Comparison of ENCODE assay signal across 8 mouse cellular contexts in genomic region chr11:16260764-16261578, GRCm38 (mm10). TPM values are rescaled to one million over a fixed set of nuclear protein-coding genes. Genes with fewer than 3 reads are reported as not detected.
DNase-seq lines count a peak whose midpoint lies in the region; ATAC-seq and TF ChIP-seq lines count a peak whose summit lies in the region.

No protein-coding gene starts in this region.

- peak; percentile 1 for DNase-seq in 3134 (ENCODE audit: extremely low read depth, insufficient read length, low spot score)
- peak; percentile 72 for DNase-seq in brain, embryonic 18.5 days (ENCODE audit: low read depth, low spot score)
- peak; percentile 68 to 71 for DNase-seq in kidney, postnatal 25 days
- DNase-seq in urinary bladder, postnatal 36 days (ENCODE audit: low spot score in 2 of 2), result peak; percentile 21 to 44

- no peak overlapping the region for H3K27ac ChIP-seq in embryonic fibroblast, embryonic 13.5 days (ENCODE audit: insufficient read depth, low read length)
- H3K27ac ChIP-seq in heart, embryonic 16.5 days (ENCODE audit: low read length), result no peak overlapping the region
- no peak overlapping the region for H3K27ac ChIP-seq in liver, embryonic 12.5 days
- H3K27ac ChIP-seq in neural tube, embryonic 13.5 days (replicated peaks), result peak overlapping the region; percentile 11; the same call in 1 of the 2 replicates

- H3K9me3 ChIP-seq in heart, embryonic 16.5 days (replicated peaks; ENCODE audit: control insufficient read depth, low read length), result no peaks in the 10 kb centered on the region
- H3K9me3 ChIP-seq in liver, embryonic 12.5 days (replicated peaks), result no peaks in the 10 kb centered on the region
- H3K9me3 ChIP-seq in neural tube, embryonic 13.5 days, result no peaks in the 10 kb centered on the region

- TF ChIP-seq POLR2A in embryonic fibroblast, embryonic 13.5 days (IDR thresholded peaks at IDR 0.05; ENCODE audit: low read depth, low read length), result no peak

- peak; percentile 72; the same call in 1 of the 2 replicates for TF ChIP-seq CTCF in embryonic fibroblast, embryonic 13.5 days (IDR thresholded peaks at IDR 0.05; ENCODE audit: borderline replicate concordance, insufficient read depth, low read length)

- no peaks in the 10 kb centered on the region; the same call in 1 of the 2 replicates for H3K4me1 ChIP-seq in embryonic fibroblast, embryonic 13.5 days (ENCODE audit: control insufficient read depth, insufficient read depth, low read length)
- 0 out of 2 replicates have a peak, but pooled peaks cover 3% of the 10 kb centered on the region for H3K4me1 ChIP-seq in heart, embryonic 16.5 days (ENCODE audit: control insufficient read depth, insufficient read depth, low read length)
- H3K4me1 ChIP-seq in liver, embryonic 12.5 days, result no peaks in the 10 kb centered on the region; the same call in 1 of the 2 replicates
- peaks cover 19% of the 10 kb centered on the region for H3K4me1 ChIP-seq in neural tube, embryonic 13.5 days (replicated peaks)

- 0 out of 2 replicates have a peak overlapping the region, but pooled peaks have one; percentile 47 for H3K9ac ChIP-seq in heart, embryonic 16.5 days (ENCODE audit: low read length)
- no peak overlapping the region for H3K9ac ChIP-seq in liver, embryonic 12.5 days
- peak overlapping the region; percentile 77 for H3K9ac ChIP-seq in neural tube, embryonic 13.5 days

- ATAC-seq in heart, embryonic 16.5 days (replicated peaks; ENCODE audit: extremely low read depth, insufficient read depth, low FRiP score), result 0 out of 2 replicates have a peak, but pooled peaks have one; percentile 52
- ATAC-seq in liver, embryonic 12.5 days, result peak; percentile 49; the same call in 1 of the 2 replicates
- peak; percentile 79 for ATAC-seq in neural tube, embryonic 13.5 days (ENCODE audit: low read depth)

- peak overlapping the region; percentile 73 for H3K4me2 ChIP-seq in heart, embryonic 16.5 days (ENCODE audit: low read depth, low read length)
- peak overlapping the region; percentile 53 for H3K4me2 ChIP-seq in liver, embryonic 12.5 days
- peak overlapping the region; percentile 75 for H3K4me2 ChIP-seq in neural tube, embryonic 13.5 days

- WGBS in heart, embryonic 16.5 days, result under 1% methylated on average over 40 of the region's 40 CpGs
- 1% methylated on average over 40 of the region's 40 CpGs for WGBS in liver, embryonic 12.5 days (ENCODE audit: insufficient replicate concordance)
- WGBS in neural tube, embryonic 13.5 days, result under 1% methylated on average over 40 of the region's 40 CpGs

- peak overlapping the region; percentile 22 for H3K4me3 ChIP-seq in embryonic fibroblast, embryonic 13.5 days (ENCODE audit: insufficient read depth, low read length)
- peak overlapping the region; percentile 51 for H3K4me3 ChIP-seq in heart, embryonic 16.5 days (ENCODE audit: low read length)
- H3K4me3 ChIP-seq in liver, embryonic 12.5 days, result peak overlapping the region; percentile 18
- H3K4me3 ChIP-seq in neural tube, embryonic 13.5 days, result peak overlapping the region; percentile 61

- H3K36me3 ChIP-seq in heart, embryonic 16.5 days (ENCODE audit: control insufficient read depth, insufficient read depth), result no peaks in the 10 kb centered on the region
- no peaks in the 10 kb centered on the region for H3K36me3 ChIP-seq in liver, embryonic 12.5 days
- no peaks in the 10 kb centered on the region for H3K36me3 ChIP-seq in neural tube, embryonic 13.5 days

- H3K27me3 ChIP-seq in heart, embryonic 16.5 days (ENCODE audit: control insufficient read depth, insufficient read depth, low read length), result peaks cover 39% of the 10 kb centered on the region
- H3K27me3 ChIP-seq in liver, embryonic 12.5 days (replicated peaks), result peaks cover 48% of the 10 kb centered on the region
- peaks cover 36% of the 10 kb centered on the region for H3K27me3 ChIP-seq in neural tube, embryonic 13.5 days

RNA-seq across cellular contexts. Expression of gene Vstm2a, which starts 3.4 kb away (rescaled TPM):
- polyA plus RNA-seq in embryonic fibroblast, embryonic 13.5 days (2011; ENCODE audit: insufficient read length, low read depth, missing spikeins), result 0.51 TPM in 1 of 2 replicates, not detected in the other
- 0.06 and 0.09 TPM in 2 replicates for polyA plus RNA-seq in heart, embryonic 16.5 days (2015; fragmentation: Nextera tagmentation; extraction: Ambion mirVana)
- polyA plus RNA-seq in liver, embryonic 12.5 days (2016; fragmentation: Nextera tagmentation; extraction: Ambion mirVana), result 0.07 and 0.16 TPM in 2 replicates
- polyA plus RNA-seq in neural tube, embryonic 13.5 days (2015; fragmentation: Nextera tagmentation; extraction: Ambion mirVana), result 35.4 and 37.2 TPM in 2 replicates

Comparison
In these comparisons a context has a peak if more than half of its experiments do, and no peak if none do; other contexts are left out.
1. DNase-seq: peak in every context shown above with its lines; median percentile 72 in brain, embryonic 18.5 days; 70 in kidney, postnatal 25 days; 32 in urinary bladder, postnatal 36 days; 1 in 3134.
2. RNA of gene Vstm2a, which starts 3.4 kb away (polyA plus RNA-seq): 35.4 to 37.2 TPM in neural tube, embryonic 13.5 days; 0.51 TPM in embryonic fibroblast, embryonic 13.5 days, 0.06 to 0.09 TPM in heart, embryonic 16.5 days and 0.07 to 0.16 TPM in liver, embryonic 12.5 days; every median in the first group is over 10 times any median in the second.
3. Peak in every context shown above with its lines, with median percentiles within 50 percentile points of each other: H3K4me3 ChIP-seq, ATAC-seq and H3K4me2 ChIP-seq.